Mouse (Mus musculus): ENCODE measurements around the gene Exo5. TPM values are rescaled to one million over a fixed set of nuclear protein-coding genes. Genes with fewer than 3 reads are reported as not detected.

The Exo5 gene
- total and polyA plus RNA-seq, 3 experiments = 18.1 to 20.6 TPM; not detected in 1

GRCm38 (mm10) chr4:120878728-120879127 is 46.1 kb downstream of the Exo5 start:
- Histone ChIP-seq H3K27ac (ENCODE audit: control insufficient read depth, low read depth, low read length) (no peak overlapping the region), H3K4me1 (ENCODE audit: control insufficient read depth in 1 of 2, insufficient read depth in 2 of 2, low read length in 2 of 2) (peaks cover 0 to 8% of the 10 kb centered on the region in 2 experiments; a peak in 2 of 4 replicates), H3K27me3 (ENCODE audit: control insufficient read depth in 1 of 2, insufficient read depth in 2 of 2, low read length in 2 of 2) (peaks cover 5% of the 10 kb centered on the region in 2 experiments), H3K9me3 (replicated peaks; ENCODE audit: insufficient read depth, low read length) (no peaks in the 10 kb centered on the region), H3K4me3 (ENCODE audit: control insufficient read depth in 1 of 2, insufficient read depth in 1 of 2, low read depth in 2 of 2, low read length in 2 of 2) (no peak overlapping the region), H3K36me3 (ENCODE audit: control insufficient read depth in 1 of 2, insufficient read depth in 2 of 2, low read length in 2 of 2) (peaks cover 0 to 5% of the 10 kb centered on the region in 2 experiments; a peak in 1 of 4 replicates), H3K79me2 (ENCODE audit: control insufficient read depth, insufficient read depth, low read length, poor library complexity) (no peaks in the 10 kb centered on the region), H3K9ac (ENCODE audit: control insufficient read depth, low read depth, low read length, poor library complexity, severe bottlenecking) (no peak overlapping the region)
- no peak for DNase-seq (ENCODE audit: low read depth, low spot score)
- TF ChIP-seq SMC3 (IDR thresholded peaks at IDR 0.05; ENCODE audit: low read depth, low read length) (no peak), ETS1 (IDR thresholded peaks at IDR 0.05; ENCODE audit: low read depth, low read length) (no peak), MXI1 (IDR thresholded peaks at IDR 0.05; ENCODE audit: low read depth, low read length) (no peak), JUND (IDR thresholded peaks at IDR 0.05; ENCODE audit: low read depth, low read length) (no peak), NELFE (IDR thresholded peaks at IDR 0.05; ENCODE audit: low read depth, low read length) (no peak), USF2 (IDR thresholded peaks at IDR 0.05; ENCODE audit: borderline replicate concordance in 1 of 2, insufficient read depth in 1 of 2, low read depth in 1 of 2, low read length in 2 of 2) (no peak), MAFK (IDR thresholded peaks at IDR 0.05; ENCODE audit: borderline replicate concordance, low read depth, low read length) (no peak), TAL1 (IDR thresholded peaks at IDR 0.05; ENCODE audit: low read length) (no peak), MAZ (IDR thresholded peaks at IDR 0.05; ENCODE audit: low read depth, low read length) (no peak), ZC3H11A (IDR thresholded peaks at IDR 0.05; ENCODE audit: low read depth, low read length) (no peak), EP300 (IDR thresholded peaks at IDR 0.05; ENCODE audit: low read depth in 1 of 2, low read length in 2 of 2) (no peak), GATA1 (IDR thresholded peaks at IDR 0.05; ENCODE audit: low read depth, low read length) (no peak), MYC (IDR thresholded peaks at IDR 0.05; ENCODE audit: low read depth, low read length) (no peak), ZMIZ1 (IDR thresholded peaks at IDR 0.05; ENCODE audit: low read depth, low read length) (no peak), ZNF384 (IDR thresholded peaks at IDR 0.05; ENCODE audit: low read depth, low read length) (no peak), MEF2A (IDR thresholded peaks at IDR 0.05; ENCODE audit: extremely low read depth, insufficient replicate concordance, low read depth, low read length, poor library complexity, severe bottlenecking) (no peak), NRF1 (IDR thresholded peaks at IDR 0.05; ENCODE audit: insufficient read depth, low read depth, low read length, poor library complexity, severe bottlenecking) (no peak), MYB (IDR thresholded peaks at IDR 0.05; ENCODE audit: low read depth, low read length) (no peak), HCFC1 (IDR thresholded peaks at IDR 0.05; ENCODE audit: low read depth, low read length) (no peak)

- no peaks in the 10 kb centered on the region for H3K9me3 ChIP-seq (replicated peaks; ENCODE audit: insufficient read depth, low read length)
These were observed 48.9 kb downstream of the Exo5 start for GRCm38 (mm10) chr4:120875961-120876360.

More at GRCm38 (mm10) chr4:120875961-120876360, 48.9 kb downstream of the Exo5 start:
- Histone ChIP-seq H3K4me3 (ENCODE audit: control insufficient read depth in 1 of 2, insufficient read depth in 1 of 2, low read depth in 2 of 2, low read length in 2 of 2) (no peak overlapping the region), H3K79me2 (ENCODE audit: control insufficient read depth, insufficient read depth, low read length, poor library complexity) (no peaks in the 10 kb centered on the region), H3K9ac (ENCODE audit: control insufficient read depth, low read depth, low read length, poor library complexity, severe bottlenecking) (no peak overlapping the region), H3K4me1 (ENCODE audit: control insufficient read depth in 1 of 2, insufficient read depth in 2 of 2, low read length in 2 of 2) (peaks cover 0 to 4% of the 10 kb centered on the region in 2 experiments; a peak in 1 of 4 replicates), H3K36me3 (ENCODE audit: control insufficient read depth in 1 of 2, insufficient read depth in 2 of 2, low read length in 2 of 2) (peaks cover 0 to 3% of the 10 kb centered on the region in 2 experiments; a peak in 1 of 4 replicates), H3K27ac (ENCODE audit: control insufficient read depth, low read depth, low read length) (no peak overlapping the region), H3K27me3 (ENCODE audit: control insufficient read depth in 1 of 2, insufficient read depth in 2 of 2, low read length in 2 of 2) (peaks cover 13 to 16% of the 10 kb centered on the region in 2 experiments)
- TF ChIP-seq SMC3 (IDR thresholded peaks at IDR 0.05; ENCODE audit: low read depth, low read length) (no peak), RCOR1 (IDR thresholded peaks at IDR 0.05; ENCODE audit: low read depth, low read length) (no peak), RAD21 (IDR thresholded peaks at IDR 0.05; ENCODE audit: low read depth, low read length) (no peak), HCFC1 (IDR thresholded peaks at IDR 0.05; ENCODE audit: low read depth, low read length) (no peak), ZC3H11A (IDR thresholded peaks at IDR 0.05; ENCODE audit: low read depth, low read length) (no peak), TCF12 (IDR thresholded peaks at IDR 0.05; ENCODE audit: low read depth, low read length) (no peak), POLR2A (IDR thresholded peaks at IDR 0.05; ENCODE audit: control insufficient read depth in 1 of 2, insufficient read depth in 1 of 2, low read depth in 1 of 2, low read length in 2 of 2, poor library complexity in 1 of 2) (no peak), BHLHE40 (IDR thresholded peaks at IDR 0.05; ENCODE audit: borderline replicate concordance, low read depth, low read length) (no peak), EP300 (IDR thresholded peaks at IDR 0.05; ENCODE audit: low read depth in 1 of 2, low read length in 2 of 2) (no peak), MAFK (IDR thresholded peaks at IDR 0.05; ENCODE audit: borderline replicate concordance, low read depth, low read length) (no peak), USF1 (IDR thresholded peaks at IDR 0.05; ENCODE audit: low read depth, low read length) (no peak), TBP (IDR thresholded peaks at IDR 0.05; ENCODE audit: low read depth, low read length) (no peak)
- DNase-seq (ENCODE audit: low read depth, low spot score) = no peak

Measured in MEL (cell line).